Mouse (Mus musculus) layer of hippocampus, postnatal 10 days (tissue): ENCODE results near the gene Rbfox3. TPM values are rescaled to one million over a fixed set of nuclear protein-coding genes. Genes with fewer than 3 reads are reported as not detected.

ENCODE experiments used
- DNase-seq, 2 experiments: peaks; one replicate each; pipeline ENCODE4 v3.0.0; 2021; ENCODE audit warnings: low spot score in 2 of 2
- total RNA-seq, 2 experiments: library from RNA; stranded (reverse); gene quantifications; 2 replicates each; pipeline ENCODE4 v1.2.3; 2021

Rbfox3 gene
- total RNA-seq, 2 experiments from 2014 or later, result 205 to 226 TPM

GRCm38 (mm10) chr11:118906131-118906823 lies 5.1 kb downstream of the Rbfox3 start:
- no peak for DNase-seq

DNA sequence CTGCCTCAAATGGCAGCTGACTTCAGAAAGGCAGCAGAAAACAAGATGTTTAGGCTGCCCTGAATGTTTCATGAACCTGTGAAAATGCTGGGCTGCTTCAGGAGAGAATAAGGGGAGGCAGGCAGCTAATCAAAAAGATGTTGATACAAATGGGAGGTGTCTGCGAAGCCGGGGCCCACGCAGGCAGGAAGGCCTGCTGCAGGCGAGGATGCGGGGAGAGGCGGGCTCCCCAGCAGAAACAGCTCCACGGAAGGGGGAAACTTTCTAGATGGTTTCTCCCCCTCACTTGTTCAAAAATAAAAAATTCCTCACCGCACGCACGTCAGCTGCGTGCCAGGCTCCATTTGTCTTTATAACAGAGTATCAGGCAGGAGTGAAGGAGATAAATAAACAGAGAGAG lies 5.7 kb downstream of the Rbfox3 start:
- no peak for DNase-seq

GRCm38 (mm10) chr11:118904253-118904652 lies 7.1 kb downstream of the Rbfox3 start:
- no peak for DNase-seq

DNA sequence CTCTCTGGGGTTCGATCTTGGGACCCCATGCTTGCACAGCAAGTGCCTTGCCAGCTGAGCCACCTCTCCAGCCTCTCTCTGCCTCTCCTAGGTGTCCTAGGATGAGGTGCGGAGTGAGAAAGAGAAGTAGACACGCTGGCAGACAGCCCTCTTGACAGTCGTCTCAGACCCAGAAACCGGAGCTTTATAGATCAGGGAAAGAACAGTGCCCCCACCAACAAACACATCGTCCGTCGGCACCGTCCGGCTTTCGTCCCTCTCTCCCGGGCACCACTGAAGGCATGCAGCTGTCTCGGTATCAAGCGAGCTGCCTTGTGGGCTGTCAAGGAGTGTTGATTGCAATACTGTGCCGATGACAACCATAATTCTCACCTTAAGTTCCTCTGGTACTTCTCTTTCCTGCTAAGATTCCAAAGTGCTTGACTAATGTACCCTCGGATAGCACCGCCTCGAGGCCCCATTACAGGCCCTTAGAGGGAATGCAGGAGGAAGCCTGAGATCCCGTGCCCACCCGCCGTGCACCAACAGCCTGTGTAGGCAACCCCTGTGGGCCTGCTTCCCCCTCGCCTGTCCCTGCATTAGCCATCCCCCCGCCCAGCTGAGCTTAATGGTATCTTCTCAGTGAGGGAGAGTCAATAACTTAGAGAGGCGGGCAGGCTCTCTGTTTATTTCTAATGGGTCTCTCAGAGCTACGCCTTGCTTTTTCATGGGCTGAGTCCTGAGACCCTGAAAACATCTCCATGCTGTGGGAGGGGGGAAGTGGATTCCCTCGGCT lies 11.4 kb downstream of the Rbfox3 start:
- DNase-seq, result no peak

DNA sequence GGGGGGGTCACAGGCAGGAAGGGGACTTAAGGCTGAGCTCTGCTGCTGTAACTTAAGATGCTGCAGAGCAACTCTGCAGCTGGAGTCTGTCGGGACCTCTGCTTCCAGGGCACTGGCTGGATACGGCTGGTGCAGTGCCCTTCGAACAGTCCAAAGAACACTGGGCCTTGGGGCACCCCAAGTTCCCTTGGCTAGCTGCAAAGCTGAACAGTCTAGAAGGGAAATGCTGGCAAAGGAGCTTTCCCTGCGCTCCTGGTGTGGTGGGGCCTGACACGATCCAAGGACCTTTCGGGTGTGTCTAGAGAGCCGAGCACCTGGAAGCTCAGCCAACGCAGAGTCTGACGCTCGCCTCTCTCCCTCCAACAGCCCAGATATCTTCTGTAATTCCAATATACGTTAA lies 12.8 kb downstream of the Rbfox3 start:
- no peak for DNase-seq

- no peak for DNase-seq
These were observed 13.2 kb downstream of the Rbfox3 start for GRCm38 (mm10) chr11:118898156-118898555.

GRCm38 (mm10) chr11:118897114-118897841 lies 14.1 kb downstream of the Rbfox3 start:
- DNase-seq, result no peak

DNA sequence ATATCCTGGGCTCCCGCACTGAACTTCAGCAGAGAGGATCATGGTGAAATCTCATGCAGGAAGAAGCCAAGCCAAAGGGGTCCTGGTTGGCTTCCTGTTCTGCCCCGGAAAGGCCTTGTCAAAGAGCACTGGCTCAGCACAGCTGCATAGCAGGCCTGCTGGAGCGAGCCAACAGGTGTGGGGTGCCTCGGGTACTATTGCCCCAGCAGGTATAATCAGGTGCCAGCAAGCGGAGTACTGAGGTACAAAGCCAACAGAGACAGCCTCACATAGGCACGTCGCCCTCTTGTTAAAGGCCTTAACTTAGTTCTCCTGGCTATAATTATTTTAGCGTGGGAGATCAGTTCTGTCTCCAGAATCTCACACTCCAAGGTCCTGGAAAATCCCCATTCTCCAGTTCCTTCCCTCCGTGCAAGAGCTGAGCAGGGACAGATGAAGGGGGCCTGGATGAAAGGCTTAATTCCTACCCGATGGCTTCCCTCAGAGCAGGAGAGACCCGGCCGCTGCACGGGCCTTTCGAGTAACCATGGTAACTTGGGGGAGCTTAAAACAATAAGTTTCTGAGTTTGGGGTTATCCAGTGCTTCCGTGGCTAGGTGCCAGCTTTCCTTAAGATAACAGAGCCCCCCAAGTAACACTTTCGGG lies 15.2 kb downstream of the Rbfox3 start:
- DNase-seq, result no peak

DNA sequence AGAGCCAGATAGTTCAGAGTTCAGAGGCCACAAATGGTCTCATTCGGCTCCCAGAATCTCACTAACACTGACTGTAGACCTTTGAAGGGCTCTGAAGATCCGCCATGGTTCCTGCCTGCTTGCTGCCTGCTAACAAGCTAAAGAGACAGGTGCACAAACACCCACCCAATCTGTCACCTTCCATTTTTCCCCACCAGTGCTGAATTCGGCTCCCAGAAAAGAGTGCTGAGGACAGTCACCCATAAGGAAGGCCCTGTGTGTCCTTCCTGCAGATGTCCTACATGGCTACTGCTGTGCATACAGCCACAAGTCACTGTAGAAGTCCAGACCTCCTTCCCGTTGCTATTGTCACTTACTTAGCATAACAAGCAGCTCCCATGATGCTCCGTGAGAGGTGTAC lies 16.6 kb downstream of the Rbfox3 start:
- DNase-seq, result no peak

GRCm38 (mm10) chr11:118894196-118894595 lies 17.2 kb downstream of the Rbfox3 start:
- no peak for DNase-seq

DNA sequence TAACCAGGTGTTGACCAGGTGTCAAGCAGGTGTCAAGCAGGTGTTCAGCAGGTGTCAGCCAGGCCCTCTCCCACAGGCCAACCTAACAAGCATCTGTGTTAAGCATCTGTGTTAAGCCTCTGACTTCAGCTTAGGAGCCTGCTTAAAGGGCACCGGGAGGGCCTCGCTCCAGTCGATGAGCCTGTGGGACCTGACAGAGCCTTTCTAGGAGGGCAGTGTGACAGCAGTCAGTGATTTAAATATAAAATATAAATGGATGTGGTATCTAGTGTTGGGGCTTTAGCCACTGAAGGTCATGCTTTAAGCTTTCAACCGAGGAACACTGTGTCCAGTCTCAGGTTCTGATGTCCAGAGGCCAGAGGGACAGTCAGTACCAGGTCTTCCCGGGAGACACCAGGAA lies 18.5 kb downstream of the Rbfox3 start:
- DNase-seq, result no peak

DNA sequence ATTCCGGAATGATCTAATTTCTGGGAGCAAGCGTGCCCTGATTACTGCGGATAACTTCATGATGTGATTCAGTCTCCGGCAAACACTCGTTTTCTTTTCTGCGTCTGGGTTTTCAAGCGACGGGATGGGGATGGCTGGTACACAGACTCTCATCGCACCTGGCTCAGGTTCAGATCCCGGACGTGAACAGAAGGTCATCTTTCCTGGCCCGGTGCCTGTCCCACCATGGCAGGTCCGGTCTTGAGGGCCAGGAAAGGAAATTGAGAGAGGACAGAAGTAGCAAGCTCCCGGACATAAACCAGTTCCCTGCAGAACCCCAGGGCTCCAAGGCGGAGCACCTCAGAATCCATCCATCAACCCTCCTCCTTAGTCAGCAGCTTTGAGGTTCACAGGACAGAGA lies 19.9 kb downstream of the Rbfox3 start:
- DNase-seq, result no peak

- DNase-seq, result no peak
These were observed 20.4 kb downstream of the Rbfox3 start for GRCm38 (mm10) chr11:118890992-118891398.

- DNase-seq, result no peak
These were observed 20.9 kb downstream of the Rbfox3 start for GRCm38 (mm10) chr11:118890474-118890873.

- no peak for DNase-seq
These were observed 21.9 kb downstream of the Rbfox3 start for GRCm38 (mm10) chr11:118889500-118889899.

- DNase-seq, result no peak
These were observed 23.0 kb downstream of the Rbfox3 start for GRCm38 (mm10) chr11:118888426-118888825.

GRCm38 (mm10) chr11:118887206-118887605 lies 24.2 kb downstream of the Rbfox3 start:
- DNase-seq, result no peak

DNA sequence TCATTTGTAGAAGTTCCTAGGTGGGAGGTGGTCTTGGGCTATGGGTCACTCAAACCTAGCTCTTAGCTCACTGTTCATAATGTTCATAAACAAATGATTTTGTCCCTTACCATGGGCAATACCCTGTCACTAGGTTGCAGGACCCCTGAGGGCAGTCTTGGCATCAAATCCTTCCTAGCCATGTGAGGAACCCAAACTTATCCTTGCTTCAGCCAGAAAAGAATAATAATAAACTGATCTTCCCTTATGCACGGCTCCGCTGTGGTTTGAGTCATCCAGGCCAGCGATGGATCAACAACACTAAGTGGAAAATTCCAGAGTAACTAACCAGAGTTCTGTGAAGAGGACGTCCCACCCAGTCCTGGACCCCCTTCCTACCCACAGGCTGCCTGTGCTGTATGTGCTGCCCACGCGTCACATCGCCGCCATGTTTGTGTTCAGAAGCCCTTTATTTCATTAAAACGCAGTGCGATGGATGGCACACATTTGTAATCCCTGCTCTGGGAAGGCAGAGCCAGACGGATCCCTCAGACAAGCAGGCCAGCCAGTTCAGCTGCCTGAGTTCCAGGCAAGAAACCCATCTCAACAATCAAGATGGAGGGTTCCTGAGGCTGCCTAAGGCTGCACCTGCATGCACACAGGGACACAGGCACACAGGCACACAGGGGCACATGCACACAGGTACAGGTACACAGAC lies 25.0 kb downstream of the Rbfox3 start:
- DNase-seq, result no peak

- no peak for DNase-seq
These were observed 25.8 kb downstream of the Rbfox3 start for GRCm38 (mm10) chr11:118885604-118886003.

DNA sequence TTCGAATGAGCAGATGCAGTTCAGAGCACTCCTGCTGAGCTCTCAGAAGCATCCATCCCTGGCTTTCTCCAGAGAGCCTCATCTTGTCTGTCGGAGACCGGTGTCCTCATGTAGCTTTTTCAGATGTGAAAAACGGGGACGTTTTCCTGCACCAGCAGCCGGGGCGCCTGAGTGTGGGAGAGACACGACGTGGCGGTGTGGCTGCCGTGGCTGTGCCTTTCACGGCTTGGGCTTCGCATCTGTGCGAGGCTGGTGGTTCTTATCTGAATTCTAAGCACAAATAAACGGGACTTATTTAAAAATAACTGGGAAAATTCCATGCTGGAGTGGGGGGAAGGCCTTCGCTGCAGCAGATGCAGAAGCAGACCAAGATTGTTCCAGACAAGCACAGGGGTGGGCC lies 26.3 kb downstream of the Rbfox3 start:
- no peak for DNase-seq

DNA sequence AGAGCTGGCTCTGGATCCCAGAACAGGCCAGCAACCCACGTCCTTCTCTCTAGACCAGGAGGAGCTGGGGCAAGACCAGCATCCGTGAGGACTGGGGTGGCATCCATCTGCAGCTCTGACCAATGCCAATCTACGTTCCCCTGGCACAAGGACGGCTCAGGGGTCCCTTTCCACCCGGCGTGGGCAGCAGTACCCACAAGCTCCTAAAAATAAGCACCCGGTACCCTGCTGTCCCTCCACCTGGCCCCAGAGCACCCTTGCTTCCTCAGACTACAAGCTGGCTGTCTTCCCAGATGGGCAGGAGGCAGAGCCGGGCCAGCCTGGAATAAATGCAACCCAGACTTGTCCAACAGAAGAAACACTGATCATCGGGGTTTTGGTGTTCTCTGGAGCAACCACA lies 28.3 kb downstream of the Rbfox3 start:
- no peak for DNase-seq
